Mouse (Mus musculus): ENCODE measurements at regions not wholly inside any gene's neighbourhood (a gene's known extent, or its start where the extent isn't known, plus 50 kb on each side); places are given as distances from the start of the nearest gene placed in this dataset.
"Not testable (repeated sequence)": the region's sequence is repeated elsewhere in the genome, so short reads cannot be mapped to it uniquely, and the experiment has no call there.

GRCm38 (mm10) chr17:52351293-52351692 lies 251.2 kb upstream of the Kcnh8 start:
- DNase-seq (ENCODE audit: low spot score) = no peak

GRCm38 (mm10) chr17:52350696-52351095 lies 251.8 kb upstream of the Kcnh8 start:
- no peak for DNase-seq (ENCODE audit: low spot score)

- no peak for DNase-seq (ENCODE audit: low spot score)
These were observed 252.6 kb upstream of the Kcnh8 start for GRCm38 (mm10) chr17:52349872-52350271.

- DNase-seq (ENCODE audit: low spot score) = no peak
These were observed 253.9 kb upstream of the Kcnh8 start for GRCm38 (mm10) chr17:52348481-52349083.

GRCm38 (mm10) chr17:52320586-52320985 lies 281.9 kb upstream of the Kcnh8 start:
- DNase-seq (ENCODE audit: low spot score) = no peak

GRCm38 (mm10) chr17:52316976-52317375 lies 285.5 kb upstream of the Kcnh8 start:
- DNase-seq (ENCODE audit: low spot score) = no peak

- DNase-seq (ENCODE audit: low spot score) = no peak
These were observed 286.6 kb upstream of the Kcnh8 start for GRCm38 (mm10) chr17:52315879-52316278.

- DNase-seq (ENCODE audit: low spot score) = not testable (repeated sequence)
These were observed 287.1 kb upstream of the Kcnh8 start for GRCm38 (mm10) chr17:52315456-52315855.

- DNase-seq (ENCODE audit: low spot score) = no peak
These were observed 290.5 kb upstream of the Kcnh8 start for GRCm38 (mm10) chr17:52312043-52312442.

GRCm38 (mm10) chr17:52308789-52309188 lies 293.7 kb upstream of the Kcnh8 start:
- DNase-seq (ENCODE audit: low spot score) = no peak

GRCm38 (mm10) chr17:52304133-52304532 lies 298.4 kb upstream of the Kcnh8 start:
- no peak for DNase-seq (ENCODE audit: low spot score)

- DNase-seq (ENCODE audit: low spot score) = no peak
These were observed 299.2 kb upstream of the Kcnh8 start for GRCm38 (mm10) chr17:52303320-52303719.

GRCm38 (mm10) chr17:52299769-52300168 lies 302.7 kb upstream of the Kcnh8 start:
- DNase-seq (ENCODE audit: low spot score) = no peak

- no peak for DNase-seq (ENCODE audit: low spot score)
These were observed 317.1 kb upstream of the Kcnh8 start for GRCm38 (mm10) chr17:52285392-52285791.

- DNase-seq (ENCODE audit: low spot score) = no peak
These were observed 320.2 kb upstream of the Kcnh8 start for GRCm38 (mm10) chr17:52282264-52282663.

- DNase-seq (ENCODE audit: low spot score) = no peak
These were observed 324.0 kb upstream of the Kcnh8 start for GRCm38 (mm10) chr17:52278523-52278922.

- no peak for DNase-seq (ENCODE audit: low spot score)
These were observed 333.7 kb upstream of the Kcnh8 start for GRCm38 (mm10) chr17:52268792-52269191.

GRCm38 (mm10) chr17:52251284-52251683 lies 351.2 kb upstream of the Kcnh8 start:
- DNase-seq (ENCODE audit: low spot score) = no peak

- DNase-seq (ENCODE audit: low spot score) = no peak
These were observed 376.9 kb upstream of the Kcnh8 start for GRCm38 (mm10) chr17:52225584-52225983.

- DNase-seq (ENCODE audit: low spot score) = no peak
These were observed 382.1 kb upstream of the Kcnh8 start for GRCm38 (mm10) chr17:52220422-52220821.

- DNase-seq (ENCODE audit: low spot score) = no peak
These were observed 384.3 kb upstream of the Satb1 start for GRCm38 (mm10) chr17:52217411-52217810.

GRCm38 (mm10) chr17:52212944-52213343 lies 379.9 kb upstream of the Satb1 start:
- no peak for DNase-seq (ENCODE audit: low spot score)

- DNase-seq (ENCODE audit: low spot score) = no peak
These were observed 377.4 kb upstream of the Satb1 start for GRCm38 (mm10) chr17:52210483-52210882.

- no peak for DNase-seq (ENCODE audit: low spot score)
These were observed 364.6 kb upstream of the Satb1 start for GRCm38 (mm10) chr17:52197731-52198130.

GRCm38 (mm10) chr17:52196811-52197210 lies 363.7 kb upstream of the Satb1 start:
- no peak for DNase-seq (ENCODE audit: low spot score)

Data from testis, postnatal 10 days (tissue).